Mouse (Mus musculus) midbrain, embryonic 14.5 days (tissue): ENCODE data around the gene Slc5a6. TPM values are rescaled to one million over a fixed set of nuclear protein-coding genes. Genes with fewer than 3 reads are reported as not detected.

Experiments used
- ATAC-seq: fragments of 200-750 bp; cut with Nextera tagmentation; 2 replicates; pipeline ENCODE4 v1.8.0; 2017; ENCODE audit warnings: moderate number of reproducible peaks, moderate library complexity; ENCODE audit not compliant: low FRiP score, low TSS enrichment
- DNase-seq: peaks from one replicate; pipeline ENCODE4 v3.0.0-alpha.2; 2015
- H3K27ac ChIP-seq: fragments of 300-500 bp; sonication (generic); replicated peaks from 2 replicates; pipeline ENCODE4 v1.5.1; 2014; ENCODE audit warnings: mild to moderate bottlenecking, low read depth, low read length, moderate library complexity
- H3K27me3 ChIP-seq: fragments of 300-500 bp; sonication (generic); 2 replicates; pipeline ENCODE4 v1.6.1; 2014; ENCODE audit warnings: low read length, control low read depth, mixed read lengths; ENCODE audit not compliant: control insufficient read depth, insufficient read depth
- H3K36me3 ChIP-seq: fragments of 300-500 bp; sonication (generic); 2 replicates; pipeline ENCODE4 v1.6.1; 2014; ENCODE audit warnings: low read length, control low read depth; ENCODE audit not compliant: control insufficient read depth, insufficient read depth
- H3K4me1 ChIP-seq: fragments of 300-500 bp; sonication (generic); 2 replicates; pipeline ENCODE4 v1.6.1; 2014; ENCODE audit warnings: mild to moderate bottlenecking, antibody characterized with exemption, low read length, control low read depth; ENCODE audit not compliant: control insufficient read depth, insufficient read depth
- H3K4me2 ChIP-seq: fragments of 300-500 bp; sonication (generic); 2 replicates; pipeline ENCODE4 v1.6.1; 2014; ENCODE audit warnings: mild to moderate bottlenecking, low read length, moderate library complexity
- H3K4me3 ChIP-seq: fragments of 300-500 bp; sonication (generic); replicated peaks from 2 replicates; pipeline ENCODE4 v1.5.1; 2014; ENCODE audit warnings: low read depth, low read length
- H3K9ac ChIP-seq: fragments of 300-500 bp; sonication (generic); replicated peaks from 2 replicates; pipeline ENCODE4 v1.6.1; 2014; ENCODE audit warnings: mild to moderate bottlenecking, low read length, moderate library complexity
- H3K9me3 ChIP-seq: fragments of 300-500 bp; sonication (generic); 2 replicates; pipeline ENCODE4 v1.6.1; 2016; ENCODE audit warnings: low read length, control low read depth, mixed read lengths; ENCODE audit not compliant: control insufficient read depth
- WGBS: fragments of 180-500 bp; shearing (Covaris S2); extraction: QIAGEN DNeasy Blood & Tissue Kit; methylation state at CpG from one replicate; pipeline ENCODE4 v1.1.7; 2014; 5-methylcytosine and 5-hydroxymethylcytosine counted together
- polyA plus RNA-seq: library from polyadenylated mRNA; unstranded; fragments of >200 nt; fragmentation: Nextera tagmentation; extraction: Ambion mirVana; gene quantifications from 2 replicates; pipeline ENCODE4 v1.2.1, GENCODE M21; 2014

Slc5a6 gene
- polyA plus RNA-seq, 1 experiment from 2014 or later, result 19.2 TPM

DNA sequence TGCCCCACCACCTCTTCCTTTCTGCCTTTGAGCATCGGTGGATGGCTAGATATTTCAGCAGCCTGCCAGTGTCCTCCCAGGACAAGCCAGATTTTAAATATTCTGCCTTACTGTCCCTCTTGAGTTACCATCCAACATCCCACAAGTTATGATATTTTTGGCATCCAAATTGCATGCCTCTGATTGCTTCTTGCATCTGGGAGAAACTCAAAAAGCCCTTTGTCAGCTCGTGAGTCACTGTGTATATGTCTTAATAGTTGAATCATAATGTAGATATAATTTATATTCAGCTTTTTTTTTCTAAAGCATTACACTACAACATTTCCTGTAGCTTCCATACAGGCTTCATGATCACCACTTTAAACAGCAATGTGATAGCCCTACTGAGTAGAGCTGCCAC, 38.4 kb upstream of the Slc5a6 start:
- no peak for DNase-seq
- Histone ChIP-seq H3K9me3 (no peaks in the 10 kb centered on the region), H3K36me3 (no peaks in the 10 kb centered on the region), H3K4me3 (no peak overlapping the region), H3K27ac (0 out of 2 replicates have a peak overlapping the region, but pooled peaks have one; percentile 1), H3K4me1 (peaks cover 7% of the 10 kb centered on the region), H3K4me2 (no peak overlapping the region), H3K27me3 (peaks cover 18% of the 10 kb centered on the region; the same call in 1 of the 2 replicates), H3K9ac (no peak overlapping the region)
- whole genome bisulfite sequencing, result 74% methylated on average over 2 of the region's 2 CpGs
- ATAC-seq, result no peak

DNA sequence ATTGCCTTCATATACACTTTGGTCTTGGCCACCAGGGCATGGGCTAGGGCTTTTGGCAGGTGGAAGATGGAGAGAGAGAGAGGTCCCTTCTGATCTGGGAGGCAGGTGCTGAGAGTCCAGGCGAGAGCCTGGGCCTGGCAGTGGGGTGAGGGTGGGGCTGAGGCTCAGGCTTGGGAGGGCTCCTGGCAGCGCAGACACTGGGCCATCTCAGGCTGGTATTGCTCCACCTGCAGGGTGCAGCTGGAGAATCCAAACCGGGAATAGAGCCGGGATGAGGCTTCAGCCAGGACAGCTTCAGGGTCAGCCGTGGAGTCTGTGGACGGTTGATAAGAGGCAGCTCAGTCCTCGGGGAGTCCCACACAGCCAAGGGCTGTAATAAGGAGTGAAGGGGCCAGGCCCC, 37.9 kb upstream of the Slc5a6 start:
- peaks cover 7% of the 10 kb centered on the region for H3K4me1 ChIP-seq
- H3K4me2 ChIP-seq, result no peak overlapping the region
- 21% methylated on average over 7 of the region's 7 CpGs for WGBS
- H3K27ac ChIP-seq, result 0 out of 2 replicates have a peak overlapping the region, but pooled peaks have one; percentile 1
- ATAC-seq (no peak), DNase-seq (peak; percentile 28)
- no peaks in the 10 kb centered on the region for H3K9me3 ChIP-seq
- H3K9ac ChIP-seq, result no peak overlapping the region
- no peaks in the 10 kb centered on the region for H3K36me3 ChIP-seq
- H3K27me3 ChIP-seq, result peaks cover 13% of the 10 kb centered on the region; the same call in 1 of the 2 replicates
- H3K4me3 ChIP-seq, result no peak overlapping the region

GRCm38 (mm10) chr5:31083949-31084348, 35.2 kb upstream of the Slc5a6 start:
- 0 out of 2 replicates have a peak, but pooled peaks cover 3% of the 10 kb centered on the region for H3K36me3 ChIP-seq
- H3K4me2 ChIP-seq, result 0 out of 2 replicates have a peak overlapping the region, but pooled peaks have one; percentile 15
- H3K27ac ChIP-seq, result peak overlapping the region; percentile 70
- H3K9ac ChIP-seq, result no peak overlapping the region
- 2% methylated on average over 8 of the region's 8 CpGs for WGBS
- H3K27me3 ChIP-seq, result no peaks in the 10 kb centered on the region
- no peaks in the 10 kb centered on the region for H3K9me3 ChIP-seq
- no peak overlapping the region for H3K4me3 ChIP-seq
- DNase-seq (peak; percentile 60), ATAC-seq (peak; percentile 62)
- peaks cover 7% of the 10 kb centered on the region for H3K4me1 ChIP-seq

GRCm38 (mm10) chr5:31082935-31083625, 34.4 kb upstream of the Slc5a6 start:
- WGBS, result 18% methylated on average over 12 of the region's 12 CpGs
- H3K27ac ChIP-seq, result peak overlapping the region; percentile 70
- no peaks in the 10 kb centered on the region for H3K27me3 ChIP-seq
- peaks cover 10% of the 10 kb centered on the region for H3K36me3 ChIP-seq
- ATAC-seq, result 0 out of 2 replicates have a peak, but pooled peaks have one; percentile 28
- DNase-seq, result peak; percentile 46
- H3K4me3 ChIP-seq, result no peak overlapping the region
- H3K4me2 ChIP-seq, result 0 out of 2 replicates have a peak overlapping the region, but pooled peaks have one; percentile 7
- no peak overlapping the region for H3K9ac ChIP-seq
- H3K4me1 ChIP-seq, result peaks cover 7% of the 10 kb centered on the region
- no peaks in the 10 kb centered on the region for H3K9me3 ChIP-seq

DNA sequence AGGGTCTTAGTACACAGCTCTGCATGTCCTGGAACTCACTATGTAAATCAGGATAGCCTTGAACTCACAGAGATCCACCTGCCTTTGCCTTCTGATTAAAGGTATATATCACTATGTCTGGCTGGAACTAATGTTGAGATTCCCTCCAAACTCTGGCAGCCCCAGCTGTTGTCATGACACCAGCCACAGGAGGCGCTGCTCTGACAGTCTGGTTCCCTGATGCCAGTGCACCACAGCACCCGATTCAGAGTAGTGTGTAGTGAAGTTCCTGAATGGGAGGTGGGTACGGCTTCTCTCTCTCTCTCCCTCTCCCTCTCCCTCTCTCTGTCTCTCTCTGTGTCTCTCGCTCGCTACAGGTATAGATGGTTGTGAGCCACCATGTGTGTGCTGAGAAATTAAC, 33.6 kb upstream of the Slc5a6 start:
- H3K9ac ChIP-seq, result no peak overlapping the region
- H3K9me3 ChIP-seq, result no peaks in the 10 kb centered on the region
- peaks cover 18% of the 10 kb centered on the region for H3K36me3 ChIP-seq
- 0 out of 2 replicates have a peak overlapping the region, but pooled peaks have one; percentile 7 for H3K4me2 ChIP-seq
- no peak for ATAC-seq
- H3K27ac ChIP-seq, result peak overlapping the region; percentile 70; the same call in 1 of the 2 replicates
- WGBS, result 15% methylated on average over 5 of the region's 5 CpGs
- no peak overlapping the region for H3K4me3 ChIP-seq
- H3K27me3 ChIP-seq, result no peaks in the 10 kb centered on the region
- peaks cover 7% of the 10 kb centered on the region for H3K4me1 ChIP-seq
- DNase-seq, result peak; percentile 75

DNA sequence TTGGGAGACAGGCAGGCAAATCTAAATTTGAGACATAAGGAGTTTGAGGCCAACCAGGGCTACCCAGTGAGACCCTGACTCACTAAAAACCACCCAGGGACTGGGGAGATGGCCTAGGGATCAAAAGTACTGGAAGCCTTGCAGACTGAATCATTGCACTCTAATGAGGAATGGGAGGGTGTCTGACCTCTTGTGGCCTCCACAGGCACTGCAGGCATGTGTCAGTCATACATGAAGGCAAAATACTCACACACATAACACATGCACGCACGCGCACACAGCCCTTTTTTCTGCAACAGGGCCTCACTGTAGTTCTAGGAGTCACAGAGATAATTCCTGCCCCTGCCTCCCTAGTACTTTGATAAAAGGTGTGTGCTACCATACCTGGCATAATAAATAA, 32.7 kb upstream of the Slc5a6 start:
- H3K4me2 ChIP-seq, result no peak overlapping the region
- no peaks in the 10 kb centered on the region for H3K27me3 ChIP-seq
- H3K9ac ChIP-seq, result no peak overlapping the region
- H3K4me1 ChIP-seq, result peaks cover 7% of the 10 kb centered on the region
- 69% methylated on average over 3 of the region's 3 CpGs for WGBS
- no peaks in the 10 kb centered on the region for H3K9me3 ChIP-seq
- DNase-seq, result peak; percentile 69
- no peak overlapping the region for H3K4me3 ChIP-seq
- peaks cover 27% of the 10 kb centered on the region for H3K36me3 ChIP-seq
- no peak for ATAC-seq
- no peak overlapping the region for H3K27ac ChIP-seq

DNA sequence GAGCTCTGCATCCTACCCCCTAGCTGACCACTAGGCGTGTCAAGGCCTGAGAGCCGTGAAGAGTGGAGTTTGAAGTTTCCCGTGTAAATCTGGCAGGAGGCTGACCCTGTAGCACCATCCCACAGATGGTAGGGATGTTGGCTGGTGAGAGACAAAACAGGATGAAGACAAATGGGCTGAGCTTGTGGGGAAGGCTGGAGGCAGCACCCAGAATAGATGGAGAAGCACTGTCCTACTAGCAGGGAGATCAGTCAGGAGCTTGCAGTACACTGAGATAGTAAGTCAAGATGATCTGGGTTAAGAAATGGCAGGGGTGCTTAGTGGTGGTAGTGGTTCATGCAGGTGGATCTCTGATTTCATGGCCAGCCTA, 32.1 kb upstream of the Slc5a6 start:
- no peak overlapping the region for H3K27ac ChIP-seq
- peaks cover 33% of the 10 kb centered on the region for H3K36me3 ChIP-seq
- H3K4me2 ChIP-seq, result no peak overlapping the region
- peaks cover 7% of the 10 kb centered on the region for H3K4me1 ChIP-seq
- 82% methylated on average over 3 of the region's 3 CpGs for WGBS
- ATAC-seq (no peak), DNase-seq (no peak)
- H3K4me3 ChIP-seq, result no peak overlapping the region
- no peak overlapping the region for H3K9ac ChIP-seq
- H3K9me3 ChIP-seq, result no peaks in the 10 kb centered on the region
- H3K27me3 ChIP-seq, result no peaks in the 10 kb centered on the region

GRCm38 (mm10) chr5:31080059-31080794, 31.5 kb upstream of the Slc5a6 start:
- H3K27me3 ChIP-seq, result no peaks in the 10 kb centered on the region
- no peak overlapping the region for H3K27ac ChIP-seq
- H3K36me3 ChIP-seq, result peaks cover 39% of the 10 kb centered on the region
- H3K4me3 ChIP-seq, result no peak overlapping the region
- DNase-seq, result no peak
- H3K4me2 ChIP-seq, result no peak overlapping the region
- no peak overlapping the region for H3K9ac ChIP-seq
- peaks cover 7% of the 10 kb centered on the region for H3K4me1 ChIP-seq
- no peak for ATAC-seq
- no peaks in the 10 kb centered on the region for H3K9me3 ChIP-seq
- 89% methylated on average over 13 of the region's 13 CpGs for WGBS
